Mouse (Mus musculus) adrenal gland, adult 8-10 months (tissue): ENCODE measurements around the gene Pawr. TPM values are rescaled to one million over a fixed set of nuclear protein-coding genes. Genes with fewer than 3 reads are reported as not detected.
A peak's percentile ranks its signal among the peaks of the same experiment; 100 is the strongest.

Source experiments
- DNase-seq: peaks from one replicate; pipeline ENCODE4 v3.0.0; 2022
- microRNA-seq, 2 experiments: library from miRNA; unstranded; fragments of <30 nt; microRNA quantifications; one replicate each; pipeline ENCODE4 v1.2.0; 2022
- total RNA-seq, 4 experiments: library from RNA; stranded (reverse); gene quantifications; 2 replicates each; pipeline ENCODE4 v1.2.4; 2022

Gene Pawr
- total RNA-seq, 4 experiments from 2014 or later = 8.5 to 10.2 (median 9.2) TPM

- DNase-seq = no peak
Observed at GRCm38 (mm10) chr10:108443931-108444876, 112.3 kb downstream of the Pawr start.

- no peak for DNase-seq
Observed at GRCm38 (mm10) chr10:108445123-108445522, 113.2 kb downstream of the Pawr start.

GRCm38 (mm10) chr10:108445606-108446005, 113.7 kb downstream of the Pawr start:
- no peak for DNase-seq

- peak; percentile 24 for DNase-seq
Observed at GRCm38 (mm10) chr10:108446041-108446931, 114.4 kb downstream of the Pawr start.

GRCm38 (mm10) chr10:108447211-108447610, 115.3 kb downstream of the Pawr start:
- no peak for DNase-seq

GRCm38 (mm10) chr10:108448421-108448820, 116.5 kb downstream of the Pawr start:
- DNase-seq = no peak

GRCm38 (mm10) chr10:108450401-108450800, 118.5 kb downstream of the Pawr start:
- no peak for DNase-seq

- DNase-seq = no peak
Observed at GRCm38 (mm10) chr10:108451516-108451915, 119.6 kb downstream of the Pawr start.

GRCm38 (mm10) chr10:108452421-108452820, 120.5 kb downstream of the Pawr start:
- no peak for DNase-seq

GRCm38 (mm10) chr10:108453561-108453960, 121.6 kb downstream of the Pawr start:
- DNase-seq = no peak

- no peak for DNase-seq
Observed at GRCm38 (mm10) chr10:108454691-108455117, 122.8 kb downstream of the Pawr start.

- DNase-seq = no peak
Observed at GRCm38 (mm10) chr10:108455204-108455603, 123.3 kb downstream of the Pawr start.

- DNase-seq = no peak
Observed at GRCm38 (mm10) chr10:108455883-108456282, 124.0 kb downstream of the Pawr start.

- no peak for DNase-seq
Observed at GRCm38 (mm10) chr10:108457054-108457453, 125.1 kb downstream of the Pawr start.

- no peak for DNase-seq
Observed at GRCm38 (mm10) chr10:108461862-108462261, 129.9 kb downstream of the Pawr start.

Small RNA genes lying within 50 kb of the gene (microRNA-seq; reads per million reads assigned to microRNA genes)
- gene Gm25591 = 0 reads per million in 2 experiments

Other genes with a start within 250 kb of the Pawr start
- gene Ppp1r12a, start 169.9 kb upstream of the Pawr start, total RNA-seq = 100 to 1,000 TPM in 3 of 4 experiments, 10 to 100 TPM in 1; 98.3 to 130 (median 112) TPM